Mouse (Mus musculus): ENCODE results near the gene Bbs1.
A peak's percentile ranks its signal among the peaks of the same experiment; 100 is the strongest.
"Not testable (repeated sequence)": the region's sequence is repeated elsewhere in the genome, so short reads cannot be mapped to it uniquely, and the experiment has no call there.

Gene Bbs1

GRCm38 (mm10) chr19:4883961-4884360 is 22.5 kb downstream of the Bbs1 start:
- DNase-seq (ENCODE audit: low spot score in 2 of 2): peak in 1 of 2 experiments; percentile 44

- no peak for DNase-seq (ENCODE audit: low spot score in 2 of 2)
Measured at GRCm38 (mm10) chr19:4879324-4879703, 27.1 kb downstream of the Bbs1 start.

GRCm38 (mm10) chr19:4878405-4879323 is 27.8 kb downstream of the Bbs1 start, which contains the start of gene Zdhhc24:
Gene Zdhhc24 (plus strand): TSS chr19:4878668.
- peak; percentile 95 to 99 for DNase-seq (ENCODE audit: low spot score in 2 of 2)

- DNase-seq (ENCODE audit: low spot score in 2 of 2): no peak
Measured at GRCm38 (mm10) chr19:4877785-4878184, 28.6 kb downstream of the Bbs1 start, which contains the start of gene Actn3. Gene Actn3 (minus strand): TSS chr19:4877909.

GRCm38 (mm10) chr19:4876755-4877154 is 29.7 kb downstream of the Bbs1 start:
- no peak for DNase-seq (ENCODE audit: low spot score in 2 of 2)

- DNase-seq (ENCODE audit: low spot score in 2 of 2): no peak
Measured at GRCm38 (mm10) chr19:4876241-4876640, 30.2 kb downstream of the Bbs1 start.

- not testable (repeated sequence) for DNase-seq (ENCODE audit: low spot score in 2 of 2)
Measured at GRCm38 (mm10) chr19:4874613-4875012, 31.8 kb downstream of the Bbs1 start.

GRCm38 (mm10) chr19:4865147-4865546 is 41.3 kb downstream of the Bbs1 start:
- peak in 1 of 2 experiments; percentile 42 for DNase-seq (ENCODE audit: low spot score in 2 of 2)

- no peak for DNase-seq (ENCODE audit: low spot score in 2 of 2)
Measured at GRCm38 (mm10) chr19:4863048-4863447, 43.4 kb downstream of the Bbs1 start.

- DNase-seq (ENCODE audit: low spot score in 2 of 2): peak; percentile 58 to 83
Measured at GRCm38 (mm10) chr19:4859081-4859480, 47.3 kb downstream of the Bbs1 start.

- DNase-seq (ENCODE audit: low spot score in 2 of 2): no peak
Measured at GRCm38 (mm10) chr19:4855951-4856350, 50.5 kb downstream of the Bbs1 start.

- no peak for DNase-seq (ENCODE audit: low spot score in 2 of 2)
Measured at GRCm38 (mm10) chr19:4855470-4855820, 51.0 kb downstream of the Bbs1 start.

GRCm38 (mm10) chr19:4854552-4855469 is 51.6 kb downstream of the Bbs1 start, which contains the start of gene Ctsf:
Gene Ctsf (plus strand): TSS chr19:4855130.
- DNase-seq (ENCODE audit: low spot score in 2 of 2): peak; percentile 64 to 75

GRCm38 (mm10) chr19:4850281-4850680 is 56.1 kb downstream of the Bbs1 start:
- DNase-seq (ENCODE audit: low spot score in 2 of 2): no peak

- DNase-seq (ENCODE audit: low spot score in 2 of 2): no peak
Measured at GRCm38 (mm10) chr19:4849800-4850199, 56.6 kb downstream of the Bbs1 start.

- DNase-seq (ENCODE audit: low spot score in 2 of 2): peak in 1 of 2 experiments; percentile 25
Measured at GRCm38 (mm10) chr19:4847490-4847889, 58.9 kb downstream of the Bbs1 start.

- no peak for DNase-seq (ENCODE audit: low spot score in 2 of 2)
Measured at GRCm38 (mm10) chr19:4845846-4846245, 60.6 kb downstream of the Bbs1 start.

- no peak for DNase-seq (ENCODE audit: low spot score in 2 of 2)
Measured at GRCm38 (mm10) chr19:4842611-4843010, 63.8 kb downstream of the Bbs1 start.

GRCm38 (mm10) chr19:4840848-4841247 is 65.6 kb downstream of the Bbs1 start:
- no peak for DNase-seq (ENCODE audit: low spot score in 2 of 2)

GRCm38 (mm10) chr19:4839149-4839548 is 67.3 kb downstream of the Bbs1 start, which contains the start of the genes Ccs and Ccdc87:
Gene Ccs (minus strand): TSS chr19:4839332.
Gene Ccdc87 (plus strand): TSS chr19:4839366.
- peak; percentile 92 to 97 for DNase-seq (ENCODE audit: low spot score in 2 of 2)

GRCm38 (mm10) chr19:4838526-4839140 is 67.8 kb downstream of the Bbs1 start:
- DNase-seq (ENCODE audit: low spot score in 2 of 2): peak in 1 of 2 experiments; percentile 18

GRCm38 (mm10) chr19:4837049-4837448 is 69.4 kb downstream of the Bbs1 start:
- DNase-seq (ENCODE audit: low spot score in 2 of 2): no peak
